Mouse (Mus musculus): ENCODE measurements around the gene Insrr. TPM values are rescaled to one million over a fixed set of nuclear protein-coding genes. Genes with fewer than 3 reads are reported as not detected.

Gene Insrr
- 1.4 TPM in 2 replicates for polyA plus RNA-seq (2015; fragmentation: Nextera tagmentation; extraction: Ambion mirVana)

- Histone ChIP-seq H3K4me2 (peak within 1 kb of the TSS; percentile 59), H3K27me3 (peaks cover 97% of the 10 kb centered on the region), H3K4me3 (peak within 1 kb of the TSS; percentile 38), H3K36me3 (no peaks in the 10 kb centered on the region), H3K4me1 (replicated peaks) (peaks cover 50% of the 10 kb centered on the region), H3K9ac (peak within 1 kb of the TSS; percentile 56), H3K27ac (no peak within 1 kb of the TSS), H3K9me3 (no peaks in the 10 kb centered on the region)
- no peak for ATAC-seq (ENCODE audit: low FRiP score)
- 1% methylated on average over 29 of the region's 29 CpGs for WGBS
Observed at GRCm38 (mm10) chr3:87796736-87797334, at the start of gene Insrr. TSS of gene Insrr (plus strand) at chr3:87796951.

- Histone ChIP-seq H3K4me1 (replicated peaks) (peaks cover 15% of the 10 kb centered on the region), H3K4me2 (no peak within 1 kb of the TSS), H3K9me3 (no peaks in the 10 kb centered on the region), H3K27ac (no peak within 1 kb of the TSS), H3K4me3 (no peak within 1 kb of the TSS), H3K36me3 (no peaks in the 10 kb centered on the region), H3K27me3 (peaks cover 12% of the 10 kb centered on the region; the same call in 1 of the 2 replicates), H3K9ac (no peak within 1 kb of the TSS)
- 48% methylated on average over 13 of the region's 13 CpGs for WGBS
- ATAC-seq (ENCODE audit: low FRiP score), result no peak; the same call in 1 of the 2 replicates
Observed at GRCm38 (mm10) chr3:87748431-87748830, 48.3 kb upstream of the Insrr start, which contains the start of gene Lrrc71. TSS of gene Lrrc71 (minus strand) at chr3:87748625.

GRCm38 (mm10) chr3:87749036-87749435 is 47.7 kb upstream of the Insrr start:
- no peak overlapping the region for H3K27ac ChIP-seq
- H3K4me2 ChIP-seq, result no peak overlapping the region
- no peak for ATAC-seq (ENCODE audit: low FRiP score)
- no peaks in the 10 kb centered on the region for H3K36me3 ChIP-seq
- no peaks in the 10 kb centered on the region for H3K9me3 ChIP-seq
- peaks cover 15% of the 10 kb centered on the region for H3K4me1 ChIP-seq (replicated peaks)
- WGBS, result 23% methylated on average over 5 of the region's 5 CpGs
- no peak overlapping the region for H3K9ac ChIP-seq
- H3K27me3 ChIP-seq, result peaks cover 18% of the 10 kb centered on the region
- H3K4me3 ChIP-seq, result no peak overlapping the region

- Histone ChIP-seq H3K4me1 (replicated peaks) (peaks cover 12% of the 10 kb centered on the region), H3K4me2 (no peak overlapping the region), H3K36me3 (no peaks in the 10 kb centered on the region), H3K9me3 (no peaks in the 10 kb centered on the region), H3K4me3 (no peak overlapping the region), H3K27me3 (peaks cover 27% of the 10 kb centered on the region), H3K9ac (no peak overlapping the region), H3K27ac (no peak overlapping the region)
- 93% methylated on average over 12 of the region's 12 CpGs for WGBS
- no peak for ATAC-seq (ENCODE audit: low FRiP score)
Observed at GRCm38 (mm10) chr3:87749977-87750376, 46.8 kb upstream of the Insrr start.

- Histone ChIP-seq H3K27ac (no peak overlapping the region), H3K9me3 (no peaks in the 10 kb centered on the region), H3K4me1 (replicated peaks) (peaks cover 15% of the 10 kb centered on the region), H3K27me3 (peaks cover 50% of the 10 kb centered on the region), H3K4me3 (no peak overlapping the region), H3K4me2 (no peak overlapping the region), H3K36me3 (no peaks in the 10 kb centered on the region), H3K9ac (no peak overlapping the region)
- 77% methylated on average over 3 of the region's 3 CpGs for WGBS
- no peak for ATAC-seq (ENCODE audit: low FRiP score)
Observed at GRCm38 (mm10) chr3:87752567-87752966, 44.2 kb upstream of the Insrr start.

GRCm38 (mm10) chr3:87753829-87754228 is 42.9 kb upstream of the Insrr start:
- ATAC-seq (ENCODE audit: low FRiP score), result no peak
- no peaks in the 10 kb centered on the region for H3K36me3 ChIP-seq

GRCm38 (mm10) chr3:87755964-87756363 is 40.8 kb upstream of the Insrr start:
- Histone ChIP-seq H3K27me3 (peaks cover 50% of the 10 kb centered on the region), H3K4me3 (peak overlapping the region; percentile 28), H3K9me3 (no peaks in the 10 kb centered on the region), H3K4me1 (replicated peaks) (peaks cover 10% of the 10 kb centered on the region), H3K36me3 (no peaks in the 10 kb centered on the region), H3K27ac (no peak overlapping the region), H3K4me2 (peak overlapping the region; percentile 56), H3K9ac (peak overlapping the region; percentile 60)
- WGBS, result 3% methylated on average over 24 of the region's 24 CpGs
- ATAC-seq (ENCODE audit: low FRiP score), result peak; percentile 84

More at GRCm38 (mm10) chr3:87753829-87754228, 42.9 kb upstream of the Insrr start:
- Histone ChIP-seq H3K4me2 (no peak overlapping the region), H3K9ac (no peak overlapping the region), H3K27ac (no peak overlapping the region), H3K4me3 (no peak overlapping the region), H3K9me3 (no peaks in the 10 kb centered on the region), H3K4me1 (replicated peaks) (peaks cover 10% of the 10 kb centered on the region), H3K27me3 (peaks cover 51% of the 10 kb centered on the region)
- WGBS, result 83% methylated on average over 13 of the region's 13 CpGs

- WGBS, result 48% methylated on average over 20 of the region's 20 CpGs
- Histone ChIP-seq H3K4me3 (peak overlapping the region; percentile 28; the same call in 1 of the 2 replicates), H3K4me1 (replicated peaks) (peaks cover 10% of the 10 kb centered on the region), H3K27ac (no peak overlapping the region), H3K4me2 (peak overlapping the region; percentile 56), H3K9ac (peak overlapping the region; percentile 60), H3K27me3 (peaks cover 50% of the 10 kb centered on the region), H3K36me3 (no peaks in the 10 kb centered on the region), H3K9me3 (no peaks in the 10 kb centered on the region)
- ATAC-seq (ENCODE audit: low FRiP score), result peak; percentile 27; the same call in 1 of the 2 replicates
Observed at GRCm38 (mm10) chr3:87756488-87756887, 40.3 kb upstream of the Insrr start.

GRCm38 (mm10) chr3:87758641-87759040 is 38.1 kb upstream of the Insrr start:
- Histone ChIP-seq H3K4me3 (no peak overlapping the region), H3K4me2 (no peak overlapping the region), H3K36me3 (no peaks in the 10 kb centered on the region), H3K4me1 (replicated peaks) (peaks cover 17% of the 10 kb centered on the region), H3K27ac (no peak overlapping the region), H3K9me3 (no peaks in the 10 kb centered on the region), H3K27me3 (peaks cover 43% of the 10 kb centered on the region), H3K9ac (no peak overlapping the region)
- WGBS, result 36% methylated on average over 5 of the region's 5 CpGs
- no peak for ATAC-seq (ENCODE audit: low FRiP score)

- Histone ChIP-seq H3K4me2 (no peak overlapping the region), H3K4me1 (replicated peaks) (peaks cover 13% of the 10 kb centered on the region), H3K9me3 (no peaks in the 10 kb centered on the region), H3K27me3 (peaks cover 41% of the 10 kb centered on the region), H3K9ac (no peak overlapping the region), H3K36me3 (no peaks in the 10 kb centered on the region), H3K27ac (no peak overlapping the region), H3K4me3 (no peak overlapping the region)
- no peak for ATAC-seq (ENCODE audit: low FRiP score)
- WGBS, result 76% methylated on average over 20 of the region's 20 CpGs
Observed at GRCm38 (mm10) chr3:87761408-87762375, 35.1 kb upstream of the Insrr start.

GRCm38 (mm10) chr3:87763202-87763601 is 33.5 kb upstream of the Insrr start:
- no peak overlapping the region for H3K4me2 ChIP-seq
- no peaks in the 10 kb centered on the region for H3K36me3 ChIP-seq
- peaks cover 20% of the 10 kb centered on the region for H3K4me1 ChIP-seq (replicated peaks)
- no peaks in the 10 kb centered on the region for H3K9me3 ChIP-seq
- no peak overlapping the region for H3K4me3 ChIP-seq
- WGBS, result 66% methylated on average over 4 of the region's 4 CpGs
- peaks cover 40% of the 10 kb centered on the region for H3K27me3 ChIP-seq
- ATAC-seq (ENCODE audit: low FRiP score), result no peak
- no peak overlapping the region for H3K27ac ChIP-seq
- no peak overlapping the region for H3K9ac ChIP-seq

- peak overlapping the region; percentile 53; the same call in 1 of the 2 replicates for H3K27ac ChIP-seq
- H3K4me3 ChIP-seq, result no peak overlapping the region
- peak overlapping the region; percentile 20; the same call in 1 of the 2 replicates for H3K4me2 ChIP-seq
- no peaks in the 10 kb centered on the region for H3K36me3 ChIP-seq
- 26% methylated on average over 15 of the region's 15 CpGs for WGBS
- H3K4me1 ChIP-seq (replicated peaks), result peaks cover 22% of the 10 kb centered on the region
- H3K9ac ChIP-seq, result no peak overlapping the region
- H3K9me3 ChIP-seq, result no peaks in the 10 kb centered on the region
- ATAC-seq (ENCODE audit: low FRiP score), result no peak
- H3K27me3 ChIP-seq, result peaks cover 45% of the 10 kb centered on the region
Observed at GRCm38 (mm10) chr3:87763683-87764289, 33.0 kb upstream of the Insrr start.
